8 mouse cellular contexts compared by ENCODE assay signal in genomic region chr1:59247602-59248001, GRCm38 (mm10). TPM values are rescaled to one million over a fixed set of nuclear protein-coding genes. Genes with fewer than 3 reads are reported as not detected.
DNase-seq lines count a peak whose midpoint lies in the region; ATAC-seq lines count a peak whose summit lies in the region.

No protein-coding gene starts in this region.

- H3K9me3 ChIP-seq in heart, embryonic 13.5 days = no peaks in the 10 kb centered on the region
- peaks cover 3% of the 10 kb centered on the region; the same call in 1 of the 2 replicates for H3K9me3 ChIP-seq in megakaryocyte, embryonic 14.5 days

- no peak for ATAC-seq in CD4-positive, CD25-positive, alpha-beta regulatory T cell, adult 4 months
- ATAC-seq in heart, embryonic 13.5 days (ENCODE audit: extremely low read depth, insufficient number of reproducible peaks, low FRiP score, low TSS enrichment) = no peak; the same call in 1 of the 2 replicates

- no peaks in the 10 kb centered on the region for H3K4me1 ChIP-seq in heart, embryonic 13.5 days
- peaks cover 11% of the 10 kb centered on the region for H3K4me1 ChIP-seq in megakaryocyte, embryonic 14.5 days

- no peak overlapping the region for H3K4me3 ChIP-seq in heart, embryonic 13.5 days
- H3K4me3 ChIP-seq in megakaryocyte, embryonic 14.5 days (replicated peaks) = peak overlapping the region; percentile 84

- H3K36me3 ChIP-seq in heart, embryonic 13.5 days = no peaks in the 10 kb centered on the region
- H3K36me3 ChIP-seq in megakaryocyte, embryonic 14.5 days (replicated peaks; ENCODE audit: low read length) = no peaks in the 10 kb centered on the region

- 0 out of 2 replicates have a peak, but pooled peaks cover 3% of the 10 kb centered on the region for H3K27me3 ChIP-seq in heart, embryonic 13.5 days (replicated peaks)
- peaks cover 4% of the 10 kb centered on the region for H3K27me3 ChIP-seq in megakaryocyte, embryonic 14.5 days (replicated peaks)

- WGBS in heart, embryonic 13.5 days = 4% methylated on average over 9 of the region's 9 CpGs

- peak overlapping the region; percentile 28; the same call in 1 of the 2 replicates for H3K4me2 ChIP-seq in heart, embryonic 13.5 days

- no peak overlapping the region for H3K27ac ChIP-seq in heart, embryonic 13.5 days (replicated peaks)

- no peak overlapping the region for H3K9ac ChIP-seq in heart, embryonic 13.5 days

- DNase-seq in CD4-positive, CD25-positive, alpha-beta regulatory T cell, adult 2 months (ENCODE audit: low read depth, low spot score) = peak; percentile 38
- DNase-seq in adrenal gland, adult 8-10 months = peak; percentile 27
- peak; percentile 72 for DNase-seq in embryo, embryonic 9.5 days (ENCODE audit: extremely low spot score)
- peak; percentile 66 for DNase-seq in kidney, postnatal 14 days
- peak; percentile 37 for DNase-seq in skeletal muscle tissue, adult 2 months (ENCODE audit: low read depth, low spot score)

RNA-seq across cellular contexts. Expression of gene Cdk15, which starts 9.1 kb away (rescaled TPM):
- not detected for polyA plus RNA-seq in CD4-positive, CD25-positive, alpha-beta regulatory T cell, adult 4 months (2017; shearing (Covaris generic))
- total RNA-seq in adrenal gland, adult 8-10 months (2022) = under 1 TPM in 3 of 4 experiments, not detected in 1; 0.19 to 0.49 (median 0.35) TPM
- 0.37 TPM in 1 of 2 replicates, not detected in the other for polyA plus RNA-seq in heart, embryonic 13.5 days (2015; fragmentation: Nextera tagmentation; extraction: Ambion mirVana)
- polyA plus RNA-seq in megakaryocyte, embryonic 14.5 days (2012; ENCODE audit: insufficient read depth, low replicate concordance) = not detected in 2 replicates

RNA-seq across cellular contexts. Expression of gene Als2, which starts 10.6 kb away (rescaled TPM):
- polyA plus RNA-seq in CD4-positive, CD25-positive, alpha-beta regulatory T cell, adult 4 months (2017; shearing (Covaris generic)) = 1 to 10 TPM; 7.5 to 8.2 TPM
- total RNA-seq in adrenal gland, adult 8-10 months (2022) = 10 to 100 TPM; 11.2 to 13.5 (median 13.2) TPM
- polyA plus RNA-seq in heart, embryonic 13.5 days (2015; fragmentation: Nextera tagmentation; extraction: Ambion mirVana) = 7.1 TPM in 2 replicates
- polyA plus RNA-seq in megakaryocyte, embryonic 14.5 days (2012; ENCODE audit: insufficient read depth, low replicate concordance) = 0.69 TPM in 1 of 2 replicates, not detected in the other
